Mouse (Mus musculus): ENCODE data around the gene Atp5f1. TPM values are rescaled to one million over a fixed set of nuclear protein-coding genes. Genes with fewer than 3 reads are reported as not detected.

Atp5f1 gene
- polyA plus RNA-seq, 1 experiment from 2014 or later: 587 TPM

DNA sequence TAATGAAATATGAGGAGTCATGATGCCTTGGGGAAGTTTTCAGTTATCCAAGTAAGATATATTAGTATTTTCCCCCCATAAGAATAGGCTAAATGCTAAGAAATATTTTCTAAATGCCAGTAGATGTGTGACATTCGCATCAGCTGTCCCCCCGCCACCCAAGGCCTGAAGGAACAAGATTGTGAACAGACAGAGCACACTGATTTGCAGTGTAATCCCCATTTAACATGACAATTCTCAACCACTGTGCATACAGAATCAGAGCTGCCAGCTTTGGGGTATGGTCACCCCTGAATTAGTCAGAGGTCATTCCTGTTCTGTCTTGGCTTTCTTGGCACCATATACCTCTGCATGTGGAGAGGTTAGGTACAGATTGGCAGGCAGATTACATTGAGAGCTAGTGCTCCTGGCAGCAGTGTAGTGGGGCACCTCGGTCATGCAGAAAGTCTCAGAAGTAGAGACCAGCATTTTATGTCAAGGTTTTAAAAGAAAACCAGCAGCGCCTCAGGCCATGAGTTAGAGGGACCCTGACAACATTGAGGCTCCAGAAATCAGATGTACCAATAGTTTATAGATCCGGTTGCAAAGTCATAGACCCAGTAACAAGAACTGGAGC lies 12.0 kb upstream of the Atp5f1 start:
- 0 out of 2 replicates have a peak, but pooled peaks have one; percentile 27 for ATAC-seq (ENCODE audit: low FRiP score, low TSS enrichment)
- peaks cover 24% of the 10 kb centered on the region for H3K36me3 ChIP-seq (ENCODE audit: insufficient read depth, low read length)
- H3K4me1 ChIP-seq (ENCODE audit: insufficient read depth, low read length): no peaks in the 10 kb centered on the region
- H3K27ac ChIP-seq (ENCODE audit: low read length): no peak overlapping the region
- no peaks in the 10 kb centered on the region for H3K9me3 ChIP-seq (ENCODE audit: low read length)
- H3K4me2 ChIP-seq (replicated peaks; ENCODE audit: low read depth, low read length): no peak overlapping the region
- H3K27me3 ChIP-seq (ENCODE audit: insufficient read depth, low read length): no peaks in the 10 kb centered on the region
- H3K4me3 ChIP-seq (ENCODE audit: low read length): no peak overlapping the region
- H3K9ac ChIP-seq (replicated peaks; ENCODE audit: low read length): no peak overlapping the region
- WGBS: 82% methylated on average over 5 of the region's 5 CpGs

DNA sequence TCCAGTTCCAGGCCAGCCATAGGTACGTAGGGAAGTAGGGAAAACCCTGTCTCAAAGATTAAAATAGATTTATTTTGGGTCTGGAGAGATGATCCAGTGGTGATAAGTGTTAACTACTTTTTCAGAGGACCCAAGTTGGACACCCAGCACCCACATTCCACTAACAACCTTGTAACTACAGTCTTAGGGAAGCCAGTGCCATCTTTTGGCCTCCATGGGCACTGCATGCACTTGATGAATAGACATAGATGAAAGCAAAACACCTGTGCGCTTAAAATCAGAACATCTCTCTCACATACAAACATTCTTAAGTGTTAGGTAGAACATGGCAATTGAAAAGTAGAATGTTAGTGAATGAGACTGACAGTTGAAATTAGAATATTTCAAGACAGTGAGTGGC lies 801 bp upstream of the Atp5f1 start:
- H3K4me2 ChIP-seq (replicated peaks; ENCODE audit: low read depth, low read length): peak overlapping the region; percentile 77
- no peak overlapping the region for H3K9ac ChIP-seq (replicated peaks; ENCODE audit: low read length)
- no peak overlapping the region for H3K27ac ChIP-seq (ENCODE audit: low read length)
- no peaks in the 10 kb centered on the region for H3K9me3 ChIP-seq (ENCODE audit: low read length)
- 98% methylated on average over 2 of the region's 2 CpGs for WGBS
- peaks cover 26% of the 10 kb centered on the region for H3K4me1 ChIP-seq (ENCODE audit: insufficient read depth, low read length)
- no peaks in the 10 kb centered on the region for H3K27me3 ChIP-seq (ENCODE audit: insufficient read depth, low read length)
- ATAC-seq (ENCODE audit: low FRiP score, low TSS enrichment): no peak
- peak overlapping the region; percentile 95 for H3K4me3 ChIP-seq (ENCODE audit: low read length)
- H3K36me3 ChIP-seq (ENCODE audit: insufficient read depth, low read length): peaks cover 46% of the 10 kb centered on the region

- Histone ChIP-seq H3K4me2 (replicated peaks; ENCODE audit: low read depth, low read length) (peak overlapping the region; percentile 77), H3K36me3 (ENCODE audit: insufficient read depth, low read length) (peaks cover 40% of the 10 kb centered on the region), H3K27ac (ENCODE audit: low read length) (peak overlapping the region; percentile 57; the same call in 1 of the 2 replicates), H3K9ac (replicated peaks; ENCODE audit: low read length) (peak overlapping the region; percentile 92), H3K9me3 (ENCODE audit: low read length) (no peaks in the 10 kb centered on the region), H3K4me1 (ENCODE audit: insufficient read depth, low read length) (peaks cover 26% of the 10 kb centered on the region), H3K27me3 (ENCODE audit: insufficient read depth, low read length) (no peaks in the 10 kb centered on the region), H3K4me3 (ENCODE audit: low read length) (peak overlapping the region; percentile 95)
- WGBS: 0% methylated on average over 26 of the region's 26 CpGs
- peak; percentile 88 for ATAC-seq (ENCODE audit: low FRiP score, low TSS enrichment)
Measured at GRCm38 (mm10) chr3:105959585-105959984, 314 bp downstream of the Atp5f1 start.

DNA sequence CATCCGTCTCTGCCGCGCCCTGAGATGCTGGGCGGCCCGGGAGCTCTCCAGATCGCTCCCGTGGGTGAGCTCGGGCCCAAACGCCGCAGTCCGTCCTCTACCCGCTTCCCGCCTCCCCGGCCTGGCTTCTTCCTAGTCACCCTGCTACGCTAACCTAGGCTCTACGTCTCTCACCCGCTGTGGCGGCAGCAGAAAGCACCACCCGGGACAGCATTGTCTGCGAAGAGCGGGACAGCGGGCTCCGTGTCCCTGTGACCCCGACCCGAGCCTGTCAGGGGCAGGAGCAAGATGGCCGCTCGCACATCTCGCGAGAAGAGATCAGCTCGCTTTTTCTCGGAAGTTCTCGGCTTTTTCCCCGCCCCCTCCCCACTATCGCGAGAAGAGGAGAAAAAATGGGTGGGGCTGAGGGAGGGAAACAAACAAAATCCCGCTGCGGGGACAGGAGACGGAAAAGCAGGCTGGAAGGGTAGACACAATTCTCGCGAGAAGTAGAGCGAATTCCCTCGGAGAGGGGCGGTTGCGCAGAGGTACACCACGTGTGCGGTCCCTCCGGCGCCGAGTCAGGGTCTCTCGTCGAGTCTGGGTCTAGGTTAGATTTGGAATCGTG lies 822 bp downstream of the Atp5f1 start, which contains the start of gene Wdr77:
Gene Wdr77 (plus strand): TSS at position 396 of the 607 bp plus-strand sequence.
- Histone ChIP-seq H3K27me3 (ENCODE audit: insufficient read depth, low read length) (no peaks in the 10 kb centered on the region), H3K4me1 (ENCODE audit: insufficient read depth, low read length) (peaks cover 26% of the 10 kb centered on the region), H3K4me2 (replicated peaks; ENCODE audit: low read depth, low read length) (peak within 1 kb of the TSS; percentile 77), H3K9me3 (ENCODE audit: low read length) (no peaks in the 10 kb centered on the region), H3K36me3 (ENCODE audit: insufficient read depth, low read length) (peaks cover 36% of the 10 kb centered on the region), H3K27ac (ENCODE audit: low read length) (peak within 1 kb of the TSS; percentile 93), H3K9ac (replicated peaks; ENCODE audit: low read length) (peak within 1 kb of the TSS; percentile 97), H3K4me3 (ENCODE audit: low read length) (peak within 1 kb of the TSS; percentile 95)
- WGBS: under 1% methylated on average over 52 of the region's 52 CpGs
- ATAC-seq (ENCODE audit: low FRiP score, low TSS enrichment): peak; percentile 97

DNA sequence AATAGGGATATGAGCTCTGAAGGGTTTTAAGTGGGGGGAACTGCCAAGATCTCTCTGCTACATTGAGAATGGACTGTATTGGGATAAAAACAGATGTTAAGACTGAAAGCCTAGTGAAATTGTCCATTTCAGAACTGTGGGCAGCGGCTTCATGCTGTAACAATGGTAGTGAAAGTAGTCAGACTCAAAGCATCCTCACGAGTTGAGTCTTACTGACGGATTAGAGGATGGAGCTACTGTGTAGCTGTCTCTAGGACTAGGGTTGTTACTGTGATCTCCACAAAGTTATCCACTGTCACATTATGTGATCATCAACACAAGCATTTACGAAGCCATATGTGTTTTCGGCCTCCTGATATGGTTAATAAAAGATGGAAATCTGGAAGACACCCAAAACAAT lies 1.7 kb downstream of the Atp5f1 start:
- peak overlapping the region; percentile 77 for H3K4me2 ChIP-seq (replicated peaks; ENCODE audit: low read depth, low read length)
- H3K4me3 ChIP-seq (ENCODE audit: low read length): peak overlapping the region; percentile 95
- H3K36me3 ChIP-seq (ENCODE audit: insufficient read depth, low read length): peaks cover 32% of the 10 kb centered on the region
- H3K27ac ChIP-seq (ENCODE audit: low read length): peak overlapping the region; percentile 93; the same call in 1 of the 2 replicates
- peaks cover 26% of the 10 kb centered on the region for H3K4me1 ChIP-seq (ENCODE audit: insufficient read depth, low read length)
- no peaks in the 10 kb centered on the region for H3K9me3 ChIP-seq (ENCODE audit: low read length)
- 42% methylated on average over 5 of the region's 5 CpGs for WGBS
- peak overlapping the region; percentile 97 for H3K9ac ChIP-seq (replicated peaks; ENCODE audit: low read length)
- H3K27me3 ChIP-seq (ENCODE audit: insufficient read depth, low read length): no peaks in the 10 kb centered on the region
- no peak for ATAC-seq (ENCODE audit: low FRiP score, low TSS enrichment)

DNA sequence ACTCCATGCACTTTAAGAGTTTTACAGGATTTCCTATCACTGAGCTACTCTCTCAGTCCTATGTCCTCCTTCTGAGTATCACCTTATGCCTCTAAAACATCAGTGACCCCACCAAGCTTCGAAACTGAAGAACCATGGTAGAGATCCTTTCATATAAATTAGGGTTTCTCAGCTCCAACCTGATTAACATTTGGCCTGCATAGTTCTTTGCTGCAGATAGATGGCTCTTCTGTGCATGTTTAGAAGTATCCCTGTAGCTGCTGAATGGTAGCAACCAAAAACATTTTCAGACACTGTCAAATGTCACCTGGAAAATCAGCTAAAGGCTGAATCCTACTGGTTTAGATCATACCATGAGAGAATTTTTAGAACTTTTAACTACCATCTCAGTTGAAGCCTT lies 2.7 kb downstream of the Atp5f1 start:
- Histone ChIP-seq H3K4me2 (replicated peaks; ENCODE audit: low read depth, low read length) (no peak overlapping the region), H3K9me3 (ENCODE audit: low read length) (no peaks in the 10 kb centered on the region), H3K27ac (ENCODE audit: low read length) (no peak overlapping the region), H3K9ac (replicated peaks; ENCODE audit: low read length) (no peak overlapping the region), H3K4me1 (ENCODE audit: insufficient read depth, low read length) (peaks cover 26% of the 10 kb centered on the region), H3K36me3 (ENCODE audit: insufficient read depth, low read length) (peaks cover 32% of the 10 kb centered on the region), H3K27me3 (ENCODE audit: insufficient read depth, low read length) (no peaks in the 10 kb centered on the region), H3K4me3 (ENCODE audit: low read length) (no peak overlapping the region)
- no peak for ATAC-seq (ENCODE audit: low FRiP score, low TSS enrichment)
- 85% methylated on average over 1 of the region's 1 CpGs for WGBS

- Histone ChIP-seq H3K9me3 (ENCODE audit: low read length) (no peaks in the 10 kb centered on the region), H3K4me2 (replicated peaks; ENCODE audit: low read depth, low read length) (no peak overlapping the region), H3K27ac (ENCODE audit: low read length) (no peak overlapping the region), H3K4me1 (ENCODE audit: insufficient read depth, low read length) (peaks cover 3% of the 10 kb centered on the region; the same call in 1 of the 2 replicates), H3K36me3 (ENCODE audit: insufficient read depth, low read length) (peaks cover 56% of the 10 kb centered on the region), H3K27me3 (ENCODE audit: insufficient read depth, low read length) (no peaks in the 10 kb centered on the region), H3K9ac (replicated peaks; ENCODE audit: low read length) (no peak overlapping the region), H3K4me3 (ENCODE audit: low read length) (no peak overlapping the region)
- no peak for ATAC-seq (ENCODE audit: low FRiP score, low TSS enrichment)
- 95% methylated on average over 7 of the region's 7 CpGs for WGBS
Measured at GRCm38 (mm10) chr3:105951348-105951747, 8.6 kb downstream of the Atp5f1 start.

- H3K4me3 ChIP-seq (ENCODE audit: low read length): no peak overlapping the region
- peaks cover 10% of the 10 kb centered on the region for H3K36me3 ChIP-seq (ENCODE audit: insufficient read depth, low read length)
- H3K9ac ChIP-seq (replicated peaks; ENCODE audit: low read length): no peak overlapping the region
- H3K27ac ChIP-seq (ENCODE audit: low read length): no peak overlapping the region
- 86% methylated on average over 4 of the region's 4 CpGs for whole genome bisulfite sequencing
- no peaks in the 10 kb centered on the region for H3K4me1 ChIP-seq (ENCODE audit: insufficient read depth, low read length)
- H3K27me3 ChIP-seq (ENCODE audit: insufficient read depth, low read length): no peaks in the 10 kb centered on the region
- no peak for ATAC-seq (ENCODE audit: low FRiP score, low TSS enrichment)
- H3K9me3 ChIP-seq (ENCODE audit: low read length): no peaks in the 10 kb centered on the region
- H3K4me2 ChIP-seq (replicated peaks; ENCODE audit: low read depth, low read length): no peak overlapping the region
Measured at GRCm38 (mm10) chr3:105936111-105936510, 23.8 kb downstream of the Atp5f1 start.

DNA sequence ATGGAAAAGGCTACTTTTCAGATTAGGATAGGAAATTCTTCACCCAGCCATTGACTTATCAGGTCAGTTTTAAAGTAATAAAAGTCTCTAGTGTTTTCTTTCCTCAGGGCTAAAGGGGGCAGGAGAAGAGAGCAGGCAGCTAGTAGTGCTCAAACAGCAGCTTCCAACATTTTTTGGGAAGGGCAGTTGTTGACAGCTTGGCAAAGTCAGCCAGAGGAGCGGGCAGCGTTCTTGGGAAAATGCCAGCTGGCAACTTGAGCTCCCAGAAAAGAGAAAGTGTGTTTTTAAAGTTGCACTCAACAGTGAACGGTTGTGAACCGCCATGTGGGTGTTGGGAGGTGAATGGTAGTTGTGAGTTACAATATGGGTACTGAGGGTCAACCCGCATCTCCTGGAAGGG lies 24.9 kb downstream of the Atp5f1 start:
- Histone ChIP-seq H3K27me3 (ENCODE audit: insufficient read depth, low read length) (no peaks in the 10 kb centered on the region), H3K4me1 (ENCODE audit: insufficient read depth, low read length) (no peaks in the 10 kb centered on the region), H3K9ac (replicated peaks; ENCODE audit: low read length) (no peak overlapping the region), H3K27ac (ENCODE audit: low read length) (no peak overlapping the region), H3K9me3 (ENCODE audit: low read length) (no peaks in the 10 kb centered on the region), H3K4me2 (replicated peaks; ENCODE audit: low read depth, low read length) (no peak overlapping the region), H3K4me3 (ENCODE audit: low read length) (no peak overlapping the region), H3K36me3 (ENCODE audit: insufficient read depth, low read length) (peaks cover 5% of the 10 kb centered on the region)
- ATAC-seq (ENCODE audit: low FRiP score, low TSS enrichment): no peak
- 78% methylated on average over 5 of the region's 5 CpGs for WGBS

- no peaks in the 10 kb centered on the region for H3K9me3 ChIP-seq (ENCODE audit: low read length)
- H3K9ac ChIP-seq (replicated peaks; ENCODE audit: low read length): no peak overlapping the region
- no peak overlapping the region for H3K4me2 ChIP-seq (replicated peaks; ENCODE audit: low read depth, low read length)
- no peaks in the 10 kb centered on the region for H3K27me3 ChIP-seq (ENCODE audit: insufficient read depth, low read length)
- peaks cover 5% of the 10 kb centered on the region for H3K36me3 ChIP-seq (ENCODE audit: insufficient read depth, low read length)
- H3K4me3 ChIP-seq (ENCODE audit: low read length): no peak overlapping the region
- H3K27ac ChIP-seq (ENCODE audit: low read length): no peak overlapping the region
- no peak for ATAC-seq (ENCODE audit: low FRiP score, low TSS enrichment)
- H3K4me1 ChIP-seq (ENCODE audit: insufficient read depth, low read length): no peaks in the 10 kb centered on the region
- 94% methylated on average over 6 of the region's 6 CpGs for WGBS
Measured at GRCm38 (mm10) chr3:105933926-105934325, 26.0 kb downstream of the Atp5f1 start.
